Mouse (Mus musculus) ES-Bruce4 (cell line): Measurements from ENCODE around the gene Ranbp17. TPM values are rescaled to one million over a fixed set of nuclear protein-coding genes. Genes with fewer than 3 reads are reported as not detected.

ENCODE experiments used
- H3K27ac ChIP-seq: 2 replicates; pipeline ENCODE4 v1.5.1; 2012; ENCODE audit warnings: low read length, inconsistent platforms; ENCODE audit not compliant: insufficient read depth
- H3K27me3 ChIP-seq: 2 replicates; pipeline ENCODE4 v1.6.1; 2012; ENCODE audit warnings: mild to moderate bottlenecking, low read length, inconsistent platforms; ENCODE audit not compliant: control insufficient read depth, poor library complexity, insufficient read depth, severe bottlenecking
- H3K36me3 ChIP-seq: 2 replicates; pipeline ENCODE4 v1.6.1; 2012; ENCODE audit warnings: inconsistent platforms, mild to moderate bottlenecking, low read length, moderate library complexity; ENCODE audit not compliant: control insufficient read depth, poor library complexity, insufficient read depth, severe bottlenecking
- H3K4me1 ChIP-seq: one replicate; pipeline ENCODE4 v1.8.1; 2011; ENCODE audit warnings: low read length; ENCODE audit not compliant: control insufficient read depth, insufficient read depth
- H3K4me3 ChIP-seq: 2 replicates; pipeline ENCODE4 v1.5.1; 2011; ENCODE audit warnings: low read depth, mild to moderate bottlenecking, low read length
- H3K9ac ChIP-seq: 2 replicates; pipeline ENCODE4 v1.6.1; 2012; ENCODE audit warnings: low read depth, mild to moderate bottlenecking, inconsistent platforms; ENCODE audit not compliant: poor library complexity, severe bottlenecking
- H3K9me3 ChIP-seq: replicated peaks from 2 replicates; pipeline ENCODE4 v1.6.1; 2012; ENCODE audit warnings: mild to moderate bottlenecking, low read length, inconsistent platforms; ENCODE audit not compliant: control insufficient read depth, poor library complexity, insufficient read depth, severe bottlenecking
- CTCF ChIP-seq: IDR thresholded peaks from one replicate; pipeline ENCODE4 v1.8.1; 2011; ENCODE audit warnings: low read depth, low read length
- EP300 ChIP-seq: IDR thresholded peaks from 2 replicates; pipeline ENCODE4 v1.6.1; 2011; ENCODE audit warnings: low read depth, low read length; ENCODE audit not compliant: insufficient read depth
- POLR2A ChIP-seq: IDR thresholded peaks from one replicate; pipeline ENCODE4 v1.8.1; 2011; ENCODE audit warnings: low read length; ENCODE audit not compliant: insufficient read depth
- polyA plus RNA-seq: library from polyadenylated mRNA; stranded (reverse); fragments of >200 nt; gene quantifications from 2 replicates; pipeline ENCODE4 v1.2.4, GENCODE M21; 2011; ENCODE audit warnings: low read depth; ENCODE audit not compliant: missing spikeins, insufficient read depth, insufficient read length

Ranbp17 gene
- polyA plus RNA-seq, 1 experiment: 54.8 TPM

- no peaks in the 10 kb centered on the region for H3K4me1 ChIP-seq
- H3K4me3 ChIP-seq: no peak overlapping the region
- no peak overlapping the region for H3K27ac ChIP-seq
- no peak overlapping the region for H3K9ac ChIP-seq
- H3K36me3 ChIP-seq: peaks cover 9% of the 10 kb centered on the region
- TF ChIP-seq CTCF (no peak), POLR2A (no peak), EP300 (no peak)
- H3K9me3 ChIP-seq: no peaks in the 10 kb centered on the region
- no peaks in the 10 kb centered on the region for H3K27me3 ChIP-seq
Measured at GRCm38 (mm10) chr11:33300859-33301258, 212.7 kb downstream of the Ranbp17 start.

- H3K36me3 ChIP-seq: peaks cover 9% of the 10 kb centered on the region
- TF ChIP-seq EP300: no peak
- TF ChIP-seq CTCF: no peak
- no peak for TF ChIP-seq POLR2A
- H3K9me3 ChIP-seq: no peaks in the 10 kb centered on the region
- H3K9ac ChIP-seq: no peak overlapping the region
- no peaks in the 10 kb centered on the region for H3K27me3 ChIP-seq
- no peak overlapping the region for H3K27ac ChIP-seq
- H3K4me3 ChIP-seq: no peak overlapping the region
- H3K4me1 ChIP-seq: no peaks in the 10 kb centered on the region
Measured at GRCm38 (mm10) chr11:33299371-33299770, 214.2 kb downstream of the Ranbp17 start.

GRCm38 (mm10) chr11:33297121-33297520, 216.4 kb downstream of the Ranbp17 start:
- Histone ChIP-seq H3K27ac (no peak overlapping the region), H3K9me3 (no peaks in the 10 kb centered on the region), H3K9ac (no peak overlapping the region), H3K4me3 (no peak overlapping the region), H3K4me1 (no peaks in the 10 kb centered on the region), H3K27me3 (no peaks in the 10 kb centered on the region), H3K36me3 (peaks cover 9% of the 10 kb centered on the region; the same call in 1 of the 2 replicates)
- TF ChIP-seq POLR2A (no peak), CTCF (no peak)

GRCm38 (mm10) chr11:33295422-33295821, 218.1 kb downstream of the Ranbp17 start:
- Histone ChIP-seq H3K4me3 (no peak overlapping the region), H3K36me3 (peaks cover 4% of the 10 kb centered on the region; the same call in 1 of the 2 replicates), H3K9ac (no peak overlapping the region), H3K27me3 (no peaks in the 10 kb centered on the region; the same call in 1 of the 2 replicates), H3K4me1 (no peaks in the 10 kb centered on the region), H3K27ac (no peak overlapping the region), H3K9me3 (no peaks in the 10 kb centered on the region)
- TF ChIP-seq CTCF: no peak
- TF ChIP-seq EP300: no peak
- TF ChIP-seq POLR2A: no peak

- peaks cover 4% of the 10 kb centered on the region; the same call in 1 of the 2 replicates for H3K36me3 ChIP-seq
- no peak overlapping the region for H3K27ac ChIP-seq
- no peaks in the 10 kb centered on the region; the same call in 1 of the 2 replicates for H3K27me3 ChIP-seq
- no peak overlapping the region for H3K9ac ChIP-seq
- H3K4me3 ChIP-seq: no peak overlapping the region
- no peaks in the 10 kb centered on the region for H3K9me3 ChIP-seq
- H3K4me1 ChIP-seq: no peaks in the 10 kb centered on the region
- no peak for TF ChIP-seq POLR2A
- no peak for TF ChIP-seq CTCF
- TF ChIP-seq EP300: no peak
Measured at GRCm38 (mm10) chr11:33294063-33294462, 219.5 kb downstream of the Ranbp17 start.

DNA sequence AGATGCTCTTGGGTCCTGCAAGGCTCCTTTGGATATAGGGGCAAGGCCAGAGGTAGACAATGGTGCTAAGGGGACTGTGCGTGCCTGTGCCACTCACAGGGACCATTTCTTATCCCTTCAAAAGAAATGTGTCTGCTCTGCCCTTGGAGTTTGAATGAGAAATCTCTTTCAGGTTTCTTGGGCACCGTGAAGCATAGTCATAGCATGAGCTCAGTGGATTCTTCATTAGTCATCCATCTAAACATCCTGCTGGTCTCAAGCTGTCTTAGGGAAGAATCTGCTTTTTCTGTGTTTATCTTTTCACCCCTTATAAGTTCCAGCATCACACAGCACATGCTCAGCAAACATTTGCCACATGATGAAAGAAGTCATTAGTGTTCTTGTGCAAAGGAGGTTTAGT, 235.0 kb downstream of the Ranbp17 start:
- TF ChIP-seq EP300: no peak
- TF ChIP-seq CTCF: no peak
- no peak for TF ChIP-seq POLR2A
- Histone ChIP-seq H3K27ac (no peak overlapping the region), H3K36me3 (peaks cover 14% of the 10 kb centered on the region), H3K9me3 (no peaks in the 10 kb centered on the region), H3K4me3 (no peak overlapping the region), H3K27me3 (no peaks in the 10 kb centered on the region), H3K9ac (no peak overlapping the region), H3K4me1 (no peaks in the 10 kb centered on the region)
